Mouse (Mus musculus): ENCODE measurements around the gene Sh3gl3. TPM values are rescaled to one million over a fixed set of nuclear protein-coding genes. Genes with fewer than 3 reads are reported as not detected.

Sh3gl3 gene
- total and polyA plus RNA-seq, 3 experiments: not detected

- Histone ChIP-seq H3K27me3 (replicated peaks) (peaks cover 5% of the 10 kb centered on the region), H3K27ac (ENCODE audit: insufficient read depth, low read depth) (no peak overlapping the region), H3K9me3 (replicated peaks; ENCODE audit: low read length) (no peaks in the 10 kb centered on the region), H3K4me1 (ENCODE audit: control insufficient read depth in 1 of 2, insufficient read depth in 2 of 2) (no peaks in the 10 kb centered on the region; a peak in 1 of 4 replicates), H3K4me3 (replicated peaks in 1 of 3; ENCODE audit: low read depth in 2 of 3, low read length in 2 of 3, poor library complexity in 1 of 3) (no peak overlapping the region), H3K79me2 (replicated peaks; ENCODE audit: control insufficient read depth, extremely low read depth, insufficient read depth, poor library complexity, severe bottlenecking) (no peaks in the 10 kb centered on the region), H3K4me2 (ENCODE audit: insufficient read depth, low read depth, poor library complexity, severe bottlenecking) (no peak overlapping the region), H3K36me3 (replicated peaks in 1 of 2; ENCODE audit: control insufficient read depth in 1 of 2, insufficient read depth in 1 of 2, low read length in 1 of 2) (no peaks in the 10 kb centered on the region), H3K9ac (ENCODE audit: insufficient read depth, low read depth) (no peak overlapping the region)
- dilution Hi-C loops (cut with MboI; ENCODE audit: extremely low pct_ligation_motif_present, extremely low pct_unique_long_range_greater_than_20kb, low sequenced_read_pairs): no loop called here
- DNase-seq (ENCODE audit: extremely low read depth): no peak
- TF ChIP-seq ETS1 (conservative IDR thresholded peaks at IDR 0.05; ENCODE audit: low read depth, low read length) (no peak), MYC (IDR thresholded peaks at IDR 0.05; ENCODE audit: low read depth, low read length) (no peak), RCOR1 (conservative IDR thresholded peaks at IDR 0.05; ENCODE audit: low read depth, low read length) (no peak), MAX (IDR thresholded peaks at IDR 0.05; ENCODE audit: low read length) (no peak), PAX5 (IDR thresholded peaks at IDR 0.05; ENCODE audit: low read length) (no peak), ZC3H11A (IDR thresholded peaks at IDR 0.05; ENCODE audit: low read depth, low read length) (no peak), ELF1 (IDR thresholded peaks at IDR 0.05; ENCODE audit: low read depth, low read length) (no peak)
- in situ Hi-C loops (cut with MboI; ENCODE audit: low pct_ligation_motif_present, low pct_unique_long_range_greater_than_20kb, low sequenced_read_pairs): no loop called here
Observed at GRCm38 (mm10) chr7:82346706-82347105, 173.1 kb downstream of the Sh3gl3 start.

- Histone ChIP-seq H3K9ac (ENCODE audit: insufficient read depth, low read depth) (no peak overlapping the region), H3K9me3 (replicated peaks; ENCODE audit: low read length) (no peaks in the 10 kb centered on the region), H3K27ac (ENCODE audit: insufficient read depth, low read depth) (no peak overlapping the region), H3K4me1 (ENCODE audit: control insufficient read depth in 1 of 2, insufficient read depth in 2 of 2) (peaks cover 0 to 3% of the 10 kb centered on the region in 2 experiments; a peak in 1 of 4 replicates), H3K79me2 (replicated peaks; ENCODE audit: control insufficient read depth, extremely low read depth, insufficient read depth, poor library complexity, severe bottlenecking) (no peaks in the 10 kb centered on the region), H3K36me3 (replicated peaks in 1 of 2; ENCODE audit: control insufficient read depth in 1 of 2, insufficient read depth in 1 of 2, low read length in 1 of 2) (no peaks in the 10 kb centered on the region), H3K4me2 (ENCODE audit: insufficient read depth, low read depth, poor library complexity, severe bottlenecking) (no peak overlapping the region), H3K27me3 (replicated peaks) (peaks cover 5% of the 10 kb centered on the region), H3K4me3 (replicated peaks in 1 of 3; ENCODE audit: low read depth in 2 of 3, low read length in 2 of 3, poor library complexity in 1 of 3) (no peak overlapping the region)
- TF ChIP-seq E2F4 (IDR thresholded peaks at IDR 0.05; ENCODE audit: insufficient replicate concordance, low read depth, low read length) (no peak), JUND (conservative IDR thresholded peaks at IDR 0.05; ENCODE audit: low read depth, low read length) (no peak)
- no peak for DNase-seq (ENCODE audit: extremely low read depth)
- dilution Hi-C loops (cut with MboI; ENCODE audit: extremely low pct_ligation_motif_present, extremely low pct_unique_long_range_greater_than_20kb, low sequenced_read_pairs): no loop called here
- in situ Hi-C loops (cut with MboI; ENCODE audit: low pct_ligation_motif_present, low pct_unique_long_range_greater_than_20kb, low sequenced_read_pairs): no loop called here
Observed at GRCm38 (mm10) chr7:82349796-82350195, 176.2 kb downstream of the Sh3gl3 start.

GRCm38 (mm10) chr7:82350421-82350820 lies 176.8 kb downstream of the Sh3gl3 start:
- dilution Hi-C loops (cut with MboI; ENCODE audit: extremely low pct_ligation_motif_present, extremely low pct_unique_long_range_greater_than_20kb, low sequenced_read_pairs): no loop called here

More at GRCm38 (mm10) chr7:82350421-82350820, 176.8 kb downstream of the Sh3gl3 start:
- H3K4me3 ChIP-seq (replicated peaks in 1 of 3; ENCODE audit: low read depth in 2 of 3, low read length in 2 of 3, poor library complexity in 1 of 3): no peak overlapping the region
- H3K9ac ChIP-seq (ENCODE audit: insufficient read depth, low read depth): no peak overlapping the region
- no peak overlapping the region for H3K4me2 ChIP-seq (ENCODE audit: insufficient read depth, low read depth, poor library complexity, severe bottlenecking)
- TF ChIP-seq NELFE (IDR thresholded peaks at IDR 0.05; ENCODE audit: low read depth, low read length): no peak
- no peak for TF ChIP-seq ZC3H11A (IDR thresholded peaks at IDR 0.05; ENCODE audit: low read depth, low read length)
- no peak for TF ChIP-seq KAT2A (IDR thresholded peaks at IDR 0.05; ENCODE audit: insufficient replicate concordance, low read length)
- no peak for TF ChIP-seq CHD1 (IDR thresholded peaks at IDR 0.05; ENCODE audit: low read depth, low read length)
- TF ChIP-seq USF1 (IDR thresholded peaks at IDR 0.05; ENCODE audit: low read depth, low read length): no peak
- TF ChIP-seq ZMIZ1 (IDR thresholded peaks at IDR 0.05; ENCODE audit: low read depth, low read length): no peak
- TF ChIP-seq MAX (IDR thresholded peaks at IDR 0.05; ENCODE audit: low read length): no peak
- no peak for TF ChIP-seq GABPA (IDR thresholded peaks at IDR 0.05; ENCODE audit: insufficient replicate concordance, low read depth, low read length)
- TF ChIP-seq UBTF (IDR thresholded peaks at IDR 0.05; ENCODE audit: low read depth, low read length): no peak
- no peak for TF ChIP-seq TBP (conservative IDR thresholded peaks at IDR 0.05; ENCODE audit: low read depth, low read length)
- TF ChIP-seq ZKSCAN1 (IDR thresholded peaks at IDR 0.05; ENCODE audit: borderline replicate concordance, low read depth, low read length): no peak
- no peak for TF ChIP-seq MYC (IDR thresholded peaks at IDR 0.05; ENCODE audit: low read depth, low read length)
- no peak for DNase-seq (ENCODE audit: extremely low read depth)
- H3K36me3 ChIP-seq (replicated peaks in 1 of 2; ENCODE audit: control insufficient read depth in 1 of 2, insufficient read depth in 1 of 2, low read length in 1 of 2): no peaks in the 10 kb centered on the region
- H3K27me3 ChIP-seq (replicated peaks): peaks cover 3% of the 10 kb centered on the region
- in situ Hi-C loops (cut with MboI; ENCODE audit: low pct_ligation_motif_present, low pct_unique_long_range_greater_than_20kb, low sequenced_read_pairs): no loop called here
- no peaks in the 10 kb centered on the region for H3K79me2 ChIP-seq (replicated peaks; ENCODE audit: control insufficient read depth, extremely low read depth, insufficient read depth, poor library complexity, severe bottlenecking)
- H3K9me3 ChIP-seq (replicated peaks; ENCODE audit: low read length): no peaks in the 10 kb centered on the region
- peaks cover 0 to 3% of the 10 kb centered on the region in 2 experiments; a peak in 1 of 4 replicates for H3K4me1 ChIP-seq (ENCODE audit: control insufficient read depth in 1 of 2, insufficient read depth in 2 of 2)
- no peak overlapping the region for H3K27ac ChIP-seq (ENCODE audit: insufficient read depth, low read depth)

Data from CH12.LX (cell line).